Mouse (Mus musculus) CH12.LX (cell line): ENCODE results near the gene Aasdh. TPM values are rescaled to one million over a fixed set of nuclear protein-coding genes. Genes with fewer than 3 reads are reported as not detected.
A peak's percentile ranks its signal among the peaks of the same experiment; 100 is the strongest.

Source experiments
- DNase-seq: peaks from one replicate; pipeline ENCODE4 v3.0.0-alpha.2; 2013; ENCODE audit errors: extremely low read depth
- H3K27ac ChIP-seq: 2 replicates; pipeline ENCODE4 v1.5.1; 2012; ENCODE audit warnings: low read depth, mild to moderate bottlenecking, control low read depth, moderate library complexity; ENCODE audit not compliant: insufficient read depth
- H3K27me3 ChIP-seq: replicated peaks from 2 replicates; pipeline ENCODE3; 2012; ENCODE audit warnings: inconsistent platforms
- H3K36me3 ChIP-seq, 2 experiments: replicated peaks in 1 of 2; 2 replicates each; pipeline versions ENCODE3 to v1.6.1; 2012; ENCODE audit warnings: inconsistent platforms in 1 of 2, low read length in 1 of 2, mild to moderate bottlenecking in 1 of 2, mixed read lengths in 1 of 2, moderate library complexity in 1 of 2; ENCODE audit not compliant: control insufficient read depth in 1 of 2, insufficient read depth in 1 of 2
- H3K4me1 ChIP-seq, 2 experiments: 2 replicates each; pipeline ENCODE4 v1.6.1; 2012; ENCODE audit warnings: inconsistent platforms in 1 of 2, moderate library complexity in 1 of 2; ENCODE audit not compliant: insufficient read depth in 2 of 2, control insufficient read depth in 1 of 2
- H3K4me2 ChIP-seq: 2 replicates; pipeline ENCODE4 v1.6.1; 2012; ENCODE audit warnings: low read depth, mild to moderate bottlenecking, control low read depth; ENCODE audit not compliant: poor library complexity, insufficient read depth, severe bottlenecking
- H3K4me3 ChIP-seq, 3 experiments: fragments of 150-350 bp in 1 of 3; sonication (generic) in 1 of 3; replicated peaks in 1 of 3; 2 replicates each; pipeline versions ENCODE3 to v1.5.1; 2011 to 2012; ENCODE audit warnings: low read depth in 2 of 3, low read length in 2 of 3, mild to moderate bottlenecking in 2 of 3, moderate library complexity in 2 of 3, control low read depth in 1 of 3, improper control_type of control experiment in 1 of 3, inconsistent platforms in 1 of 3, mixed read lengths in 1 of 3; ENCODE audit not compliant: poor library complexity in 1 of 3
- H3K79me2 ChIP-seq: replicated peaks from 2 replicates; pipeline ENCODE4 v1.6.1; 2012; ENCODE audit warnings: mild to moderate bottlenecking, moderate library complexity; ENCODE audit not compliant: control insufficient read depth, poor library complexity, insufficient read depth, severe bottlenecking; ENCODE audit errors: extremely low read depth
- H3K9ac ChIP-seq: 2 replicates; pipeline ENCODE4 v1.6.1; 2012; ENCODE audit warnings: low read depth, mild to moderate bottlenecking, control low read depth, moderate library complexity; ENCODE audit not compliant: insufficient read depth
- H3K9me3 ChIP-seq: replicated peaks from 2 replicates; pipeline ENCODE3; 2012; ENCODE audit warnings: low read length, inconsistent platforms, mixed read lengths
- CHD1 ChIP-seq: IDR thresholded peaks from 2 replicates; pipeline ENCODE4 v1.6.1; 2012; ENCODE audit warnings: low read depth, low read length, improper control_type of control experiment, inconsistent platforms
- CHD2 ChIP-seq: IDR thresholded peaks from 2 replicates; pipeline ENCODE4 v1.6.1; 2011; ENCODE audit warnings: low read length, improper control_type of control experiment
- CTCF ChIP-seq, 2 experiments: IDR thresholded peaks in 1 of 2; conservative IDR thresholded peaks in 1 of 2; 2 replicates each; pipeline ENCODE4 v1.5.1; 2011 to 2012; ENCODE audit warnings: low read depth in 2 of 2, low read length in 2 of 2, improper control_type of control experiment in 1 of 2, inconsistent platforms in 1 of 2, mild to moderate bottlenecking in 1 of 2, moderate library complexity in 1 of 2
- E2F4 ChIP-seq: IDR thresholded peaks from 2 replicates; pipeline ENCODE4 v1.6.1; 2011; ENCODE audit warnings: low read depth, low read length, improper control_type of control experiment; ENCODE audit not compliant: insufficient replicate concordance
- ELF1 ChIP-seq: IDR thresholded peaks from 2 replicates; pipeline ENCODE4 v1.6.1; 2014; ENCODE audit warnings: low read depth, mild to moderate bottlenecking, inconsistent platforms, low read length, improper control_type of control experiment
- ETS1 ChIP-seq: conservative IDR thresholded peaks from 2 replicates; pipeline ENCODE4 v1.6.1; 2012; ENCODE audit warnings: low read depth, mild to moderate bottlenecking, inconsistent platforms, low read length, improper control_type of control experiment, moderate library complexity
- GABPA ChIP-seq: IDR thresholded peaks from 2 replicates; pipeline ENCODE4 v1.6.1; 2012; ENCODE audit warnings: low read depth, low read length, improper control_type of control experiment, inconsistent platforms; ENCODE audit not compliant: insufficient replicate concordance
- JUND ChIP-seq: conservative IDR thresholded peaks from 2 replicates; pipeline ENCODE4 v1.6.1; 2011; ENCODE audit warnings: low read depth, low read length, improper control_type of control experiment
- MAFK ChIP-seq: IDR thresholded peaks from 2 replicates; pipeline ENCODE4 v1.6.1; 2011; ENCODE audit warnings: low read length, improper control_type of control experiment; ENCODE audit not compliant: insufficient replicate concordance
- MEF2A ChIP-seq: IDR thresholded peaks from 2 replicates; pipeline ENCODE4 v1.6.1; 2014; ENCODE audit warnings: low read depth, mild to moderate bottlenecking, inconsistent platforms, low read length, improper control_type of control experiment, borderline replicate concordance
- MXI1 ChIP-seq: IDR thresholded peaks from 2 replicates; pipeline ENCODE4 v1.6.1; 2011; ENCODE audit warnings: mild to moderate bottlenecking, low read depth, low read length, improper control_type of control experiment
- MYC ChIP-seq: IDR thresholded peaks from 2 replicates; pipeline ENCODE4 v1.6.1; 2011; ENCODE audit warnings: low read depth, mild to moderate bottlenecking, improper control_type of control experiment, low read length
- NELFE ChIP-seq: IDR thresholded peaks from 2 replicates; pipeline ENCODE4 v1.6.1; 2011; ENCODE audit warnings: low read depth, low read length, improper control_type of control experiment
- NRF1 ChIP-seq: IDR thresholded peaks from 2 replicates; pipeline ENCODE4 v1.6.1; 2014; ENCODE audit warnings: low read depth, mild to moderate bottlenecking, inconsistent platforms, low read length, improper control_type of control experiment, moderate library complexity
- PAX5 ChIP-seq: IDR thresholded peaks from 2 replicates; pipeline ENCODE4 v1.6.1; 2012; ENCODE audit warnings: low read length, inconsistent platforms, mixed read lengths
- RAD21 ChIP-seq: IDR thresholded peaks from 2 replicates; pipeline ENCODE4 v1.6.1; 2011; ENCODE audit warnings: low read depth, mild to moderate bottlenecking, low read length, improper control_type of control experiment, moderate library complexity
- RCOR1 ChIP-seq: conservative IDR thresholded peaks from 2 replicates; pipeline ENCODE4 v1.6.1; 2012; ENCODE audit warnings: low read depth, mild to moderate bottlenecking, inconsistent platforms, low read length, improper control_type of control experiment
- SMC3 ChIP-seq: IDR thresholded peaks from 2 replicates; pipeline ENCODE4 v1.6.1; 2011; ENCODE audit warnings: low read depth, low read length, improper control_type of control experiment
- TBP ChIP-seq: conservative IDR thresholded peaks from 2 replicates; pipeline ENCODE4 v1.6.1; 2011; ENCODE audit warnings: low read depth, low read length, improper control_type of control experiment
- UBTF ChIP-seq: IDR thresholded peaks from 2 replicates; pipeline ENCODE4 v1.6.1; 2012; ENCODE audit warnings: low read depth, mild to moderate bottlenecking, inconsistent platforms, low read length, improper control_type of control experiment, moderate library complexity
- USF1 ChIP-seq: IDR thresholded peaks from 2 replicates; pipeline ENCODE4 v1.6.1; 2014; ENCODE audit warnings: low read depth, mild to moderate bottlenecking, inconsistent platforms, low read length, improper control_type of control experiment
- ZC3H11A ChIP-seq: IDR thresholded peaks from 2 replicates; pipeline ENCODE4 v1.6.1; 2012; ENCODE audit warnings: low read depth, mild to moderate bottlenecking, inconsistent platforms, low read length, improper control_type of control experiment
- ZKSCAN1 ChIP-seq: IDR thresholded peaks from 2 replicates; pipeline ENCODE4 v1.6.1; 2012; ENCODE audit warnings: low read depth, inconsistent platforms, low read length, improper control_type of control experiment, borderline replicate concordance
- ZMIZ1 ChIP-seq: IDR thresholded peaks from 2 replicates; pipeline ENCODE4 v1.6.1; 2012; ENCODE audit warnings: low read depth, mild to moderate bottlenecking, inconsistent platforms, low read length, improper control_type of control experiment
- ZNF384 ChIP-seq: IDR thresholded peaks from 2 replicates; pipeline ENCODE4 v1.6.1; 2012; ENCODE audit warnings: low read depth, low read length, improper control_type of control experiment, inconsistent platforms
- dilution Hi-C: fragments of 300-500 bp; cut with MboI; formaldehyde crosslinking; loops from 2 replicates; pipeline ENCODE4 v1.14.3; 2020; ENCODE audit warnings: low sequenced_read_pairs; ENCODE audit not compliant: extremely low pct_unique_long_range_greater_than_20kb, extremely low pct_ligation_motif_present
- in situ Hi-C: fragments of 300-500 bp; cut with MboI; formaldehyde crosslinking; loops from 3 replicates; pipeline ENCODE4 v1.14.3; 2019; ENCODE audit warnings: low sequenced_read_pairs, low pct_ligation_motif_present, low pct_unique_long_range_greater_than_20kb, mixed read lengths
- polyA plus RNA-seq: library from polyadenylated mRNA; unstranded; fragments of >175 nt; gene quantifications from 2 replicates; pipeline ENCODE4 v1.2.1, GENCODE M21; 2012; ENCODE audit warnings: low read depth; ENCODE audit not compliant: insufficient read length
- total RNA-seq, 2 experiments: library from RNA; depleted of rRNA; stranded (reverse); fragments of 300-350 nt in 1 of 2; fragments of >200 nt in 1 of 2; gene quantifications; 2 replicates each; pipeline ENCODE4 v1.2.3; 2012 to 2014

Aasdh gene
- total and polyA plus RNA-seq, 3 experiments, result 20.9 to 24.2 (median 21.0) TPM

DNA sequence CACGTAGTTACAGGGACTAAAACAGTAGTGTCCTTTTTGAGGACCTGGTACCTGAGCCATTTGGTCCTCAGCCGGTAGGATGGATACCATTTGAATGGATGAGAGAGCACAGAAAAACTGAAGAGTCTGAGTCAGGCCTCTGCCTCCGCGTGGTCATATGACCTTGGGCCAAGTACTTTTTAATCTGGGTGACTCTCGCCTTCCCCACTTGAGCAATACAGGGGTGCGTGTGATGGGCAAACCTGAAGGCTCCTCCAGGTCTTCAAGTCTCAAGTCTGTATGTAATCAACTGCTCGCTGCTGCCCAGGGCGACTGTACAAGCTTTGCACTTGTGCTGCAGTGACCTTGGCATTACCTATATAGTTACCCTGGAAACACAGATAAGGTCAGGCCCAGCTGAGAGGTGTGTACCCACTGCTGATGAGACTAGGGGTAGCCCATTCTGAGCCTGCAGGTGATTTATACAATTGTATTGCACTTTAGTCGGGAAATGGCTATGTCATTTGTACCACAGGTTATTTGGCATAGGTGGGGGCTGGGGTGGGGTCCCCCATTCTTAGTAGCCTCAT is 61.4 kb downstream of the Aasdh start:
- H3K4me1 ChIP-seq, result peaks cover 5 to 8% of the 10 kb centered on the region in 2 experiments
- TF ChIP-seq PAX5 (no peak), CHD1 (no peak), E2F4 (no peak), CHD2 (no peak), USF1 (no peak), SMC3 (no peak), ELF1 (no peak), MYC (no peak), ZKSCAN1 (no peak), NELFE (no peak), ZNF384 (no peak), ZMIZ1 (no peak), MEF2A (no peak), UBTF (no peak), MAFK (no peak), RCOR1 (no peak), ETS1 (no peak), GABPA (no peak)
- TF ChIP-seq, all 38 proteins: peak for 0
- no peaks in the 10 kb centered on the region for H3K9me3 ChIP-seq

DNA sequence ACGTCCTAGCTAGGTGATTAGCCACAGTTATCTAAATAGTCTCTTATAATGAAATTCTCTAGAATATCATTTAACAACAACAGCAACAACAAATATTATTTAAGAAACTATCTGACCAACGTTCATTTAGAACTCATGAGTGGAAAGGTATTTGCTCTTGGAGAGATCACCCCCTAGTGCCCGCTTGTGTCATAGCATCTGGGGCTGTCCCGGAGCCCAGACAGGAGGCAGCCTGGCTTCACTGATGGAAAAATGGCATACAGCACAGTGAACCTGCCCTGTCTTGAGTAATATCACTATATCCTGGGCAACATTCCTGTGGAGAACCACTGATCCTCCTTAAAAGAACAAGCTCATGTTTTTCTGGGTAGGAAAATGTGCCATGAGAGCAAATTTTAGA is 61.9 kb downstream of the Aasdh start:
- Histone ChIP-seq H3K27ac (no peak overlapping the region), H3K27me3 (no peaks in the 10 kb centered on the region), H3K4me1 (peaks cover 5 to 8% of the 10 kb centered on the region in 2 experiments), H3K4me2 (no peak overlapping the region), H3K4me3 (no peak overlapping the region), H3K9me3 (no peaks in the 10 kb centered on the region), H3K9ac (no peak overlapping the region), H3K79me2 (no peaks in the 10 kb centered on the region), H3K36me3 (no peaks in the 10 kb centered on the region)
- peak; percentile 64 for DNase-seq
- in situ Hi-C loops, result loop anchor here (25.0 kb wide), 1 partner anchor 256 kb away; the partner anchor contains the start of gene Cep135
- dilution Hi-C loops, result no loop called here
- TF ChIP-seq NELFE, result no peak
- TF ChIP-seq RAD21, result peak; percentile 95
- no peak for TF ChIP-seq UBTF
- no peak for TF ChIP-seq MAFK
- TF ChIP-seq GABPA, result no peak
- peak; percentile 36; the same call in 1 of the 2 replicates for TF ChIP-seq ZC3H11A
- TF ChIP-seq ZMIZ1, result no peak
- TF ChIP-seq JUND, result no peak
- no peak for TF ChIP-seq MXI1
- TF ChIP-seq CHD2, result no peak
- TF ChIP-seq CTCF (conservative IDR thresholded peaks at IDR 0.05 in 1 of 2, IDR thresholded peaks at IDR 0.05 in 1 of 2; ENCODE audit: low read depth in 2 of 2, low read length in 2 of 2), result peak; percentile 60 to 94; a peak in 3 of 4 replicates
- no peak for TF ChIP-seq NRF1
- TF ChIP-seq E2F4, result no peak
- TF ChIP-seq SMC3, result peak; percentile 82
- TF ChIP-seq ELF1, result no peak
- no peak for TF ChIP-seq TBP

More for the DNA sequence above, 61.4 kb downstream of the Aasdh start:
- in situ Hi-C loops, result loop anchor here (25.0 kb wide), 1 partner anchor 257 kb away; the partner anchor contains the start of gene Cep135
- H3K36me3 ChIP-seq, result no peaks in the 10 kb centered on the region
- dilution Hi-C loops, result no loop called here
- no peak overlapping the region for H3K4me2 ChIP-seq
- DNase-seq, result no peak
- no peaks in the 10 kb centered on the region for H3K79me2 ChIP-seq
- no peaks in the 10 kb centered on the region for H3K27me3 ChIP-seq
- no peak overlapping the region for H3K9ac ChIP-seq
- no peak overlapping the region for H3K27ac ChIP-seq
- H3K4me3 ChIP-seq, result no peak overlapping the region
